Mouse (Mus musculus): Measurements from ENCODE around the gene Aebp1.
"Not testable (repeated sequence)": the region's sequence is repeated elsewhere in the genome, so short reads cannot be mapped to it uniquely, and the experiment has no call there.

GRCm38 (mm10) chr11:5888563-5888962 lies 26.8 kb downstream of the Aebp1 start:
- TF ChIP-seq CTCF (IDR thresholded peaks at IDR 0.05; ENCODE audit: borderline replicate concordance, insufficient read depth, low read length); POLR2A (IDR thresholded peaks at IDR 0.05; ENCODE audit: low read depth, low read length): not testable (repeated sequence)
